Mouse (Mus musculus) heart, embryonic 11.5 days (tissue): ENCODE measurements around the gene Asic5. TPM values are rescaled to one million over a fixed set of nuclear protein-coding genes. Genes with fewer than 3 reads are reported as not detected.

Experiments
- ATAC-seq: fragments of 200-750 bp; cut with Nextera tagmentation; replicated peaks from 2 replicates; pipeline ENCODE4 v1.8.0; 2017; ENCODE audit warnings: moderate library complexity; ENCODE audit not compliant: insufficient number of reproducible peaks, low FRiP score, low TSS enrichment
- H3K27ac ChIP-seq: fragments of 300-500 bp; sonication (generic); 2 replicates; pipeline ENCODE4 v1.5.1; 2014; ENCODE audit warnings: mild to moderate bottlenecking, low read depth, low read length
- H3K27me3 ChIP-seq: fragments of 300-500 bp; sonication (generic); 2 replicates; pipeline ENCODE4 v1.6.1; 2014; ENCODE audit warnings: mild to moderate bottlenecking, low read length, mixed read lengths; ENCODE audit not compliant: control insufficient read depth, insufficient read depth
- H3K36me3 ChIP-seq: fragments of 300-500 bp; sonication (generic); 2 replicates; pipeline ENCODE4 v1.6.1; 2014; ENCODE audit warnings: mild to moderate bottlenecking, low read length, moderate library complexity, mixed read lengths; ENCODE audit not compliant: control insufficient read depth, insufficient read depth
- H3K4me1 ChIP-seq: fragments of 300-500 bp; sonication (generic); 2 replicates; pipeline ENCODE4 v1.6.1; 2014; ENCODE audit warnings: low read length; ENCODE audit not compliant: control insufficient read depth, insufficient read depth
- H3K4me2 ChIP-seq: fragments of 300-500 bp; sonication (generic); 2 replicates; pipeline ENCODE4 v1.6.1; 2014; ENCODE audit warnings: mild to moderate bottlenecking, moderate library complexity
- H3K4me3 ChIP-seq: fragments of 300-500 bp; sonication (generic); 2 replicates; pipeline ENCODE4 v1.5.1; 2014; ENCODE audit warnings: low read depth, low read length
- H3K9ac ChIP-seq: fragments of 300-500 bp; sonication (generic); 2 replicates; pipeline ENCODE4 v1.6.1; 2014; ENCODE audit warnings: mild to moderate bottlenecking, low read depth, low read length, moderate library complexity
- H3K9me3 ChIP-seq: fragments of 300-500 bp; sonication (generic); replicated peaks from 2 replicates; pipeline ENCODE4 v1.6.1; 2016; ENCODE audit warnings: low read length; ENCODE audit not compliant: control insufficient read depth
- WGBS: fragments of 180-500 bp; shearing (Covaris S2); extraction: QIAGEN DNeasy Blood & Tissue Kit; methylation state at CpG from one replicate; pipeline ENCODE4 v1.1.7; 2014; ENCODE audit not compliant: insufficient replicate concordance; 5-methylcytosine and 5-hydroxymethylcytosine counted together
- polyA plus RNA-seq: library from polyadenylated mRNA; unstranded; fragments of >200 nt; fragmentation: Nextera tagmentation; extraction: Ambion mirVana; gene quantifications from 2 replicates; pipeline ENCODE4 v1.2.1, GENCODE M21; 2014

Gene Asic5
- polyA plus RNA-seq, 1 experiment from 2014 or later: not detected

- no peak overlapping the region for H3K4me2 ChIP-seq
- no peak for ATAC-seq
- no peaks in the 10 kb centered on the region for H3K9me3 ChIP-seq
- H3K27me3 ChIP-seq: no peaks in the 10 kb centered on the region
- no peaks in the 10 kb centered on the region; the same call in 1 of the 2 replicates for H3K36me3 ChIP-seq
- no peak overlapping the region for H3K9ac ChIP-seq
- peaks cover 6% of the 10 kb centered on the region; the same call in 1 of the 2 replicates for H3K4me1 ChIP-seq
- 80% methylated on average over 4 of the region's 4 CpGs for WGBS
- no peak overlapping the region for H3K27ac ChIP-seq
- H3K4me3 ChIP-seq: no peak overlapping the region
Observed at GRCm38 (mm10) chr3:82048078-82048477, 66.0 kb downstream of the Asic5 start.

DNA sequence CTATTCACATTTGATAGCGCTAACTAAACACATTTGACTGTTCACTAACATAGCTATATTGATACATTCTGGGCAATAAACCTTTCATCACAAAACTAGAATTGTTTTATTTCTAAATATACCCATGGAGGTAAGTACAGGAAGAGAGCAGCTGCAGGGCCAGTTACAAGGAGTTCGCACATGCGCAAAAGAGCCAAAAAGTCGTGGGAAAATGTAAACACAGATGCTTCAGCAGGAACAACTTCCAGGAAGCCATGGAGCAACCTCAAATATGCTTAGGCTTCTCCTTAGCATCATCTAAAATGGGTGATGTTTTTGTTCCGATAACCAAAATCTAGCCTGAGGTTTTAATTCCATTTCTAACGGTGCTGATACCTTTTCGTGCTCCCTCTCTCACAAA lies 66.6 kb downstream of the Asic5 start:
- WGBS: 57% methylated on average over 7 of the region's 7 CpGs

DNA sequence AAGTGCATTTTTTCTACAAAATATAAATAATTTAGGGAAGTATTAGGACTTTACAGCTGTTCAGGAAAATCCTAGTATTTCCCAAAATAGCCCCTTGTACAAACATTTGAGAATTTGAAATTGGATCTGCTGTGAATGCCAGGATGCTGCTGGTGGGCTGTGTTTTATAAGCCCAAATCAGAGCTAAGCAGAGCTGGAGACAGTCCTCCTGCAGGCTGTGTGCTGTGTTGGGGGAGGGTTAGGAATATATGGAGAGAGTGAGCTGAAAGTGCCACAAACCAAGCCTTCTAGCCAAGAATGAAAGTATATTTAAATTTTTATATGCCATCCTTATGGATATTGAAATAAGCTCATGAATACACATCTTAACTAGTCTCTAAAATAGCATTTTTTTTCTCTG lies 69.4 kb downstream of the Asic5 start:
- H3K9ac ChIP-seq: no peak overlapping the region
- no peak for ATAC-seq
- H3K27ac ChIP-seq: no peak overlapping the region
- no peaks in the 10 kb centered on the region; the same call in 1 of the 2 replicates for H3K36me3 ChIP-seq
- no peaks in the 10 kb centered on the region for H3K27me3 ChIP-seq
- H3K4me3 ChIP-seq: no peak overlapping the region
- no peak overlapping the region for H3K4me2 ChIP-seq
- peaks cover 11% of the 10 kb centered on the region for H3K4me1 ChIP-seq
- H3K9me3 ChIP-seq: no peaks in the 10 kb centered on the region

More for the DNA sequence above, 66.6 kb downstream of the Asic5 start:
- H3K4me3 ChIP-seq: no peak overlapping the region
- H3K4me1 ChIP-seq: peaks cover 6% of the 10 kb centered on the region; the same call in 1 of the 2 replicates
- H3K27ac ChIP-seq: no peak overlapping the region
- no peaks in the 10 kb centered on the region for H3K27me3 ChIP-seq
- no peaks in the 10 kb centered on the region; the same call in 1 of the 2 replicates for H3K36me3 ChIP-seq
- no peak overlapping the region for H3K9ac ChIP-seq
- ATAC-seq: no peak
- no peak overlapping the region for H3K4me2 ChIP-seq
- no peaks in the 10 kb centered on the region for H3K9me3 ChIP-seq

DNA sequence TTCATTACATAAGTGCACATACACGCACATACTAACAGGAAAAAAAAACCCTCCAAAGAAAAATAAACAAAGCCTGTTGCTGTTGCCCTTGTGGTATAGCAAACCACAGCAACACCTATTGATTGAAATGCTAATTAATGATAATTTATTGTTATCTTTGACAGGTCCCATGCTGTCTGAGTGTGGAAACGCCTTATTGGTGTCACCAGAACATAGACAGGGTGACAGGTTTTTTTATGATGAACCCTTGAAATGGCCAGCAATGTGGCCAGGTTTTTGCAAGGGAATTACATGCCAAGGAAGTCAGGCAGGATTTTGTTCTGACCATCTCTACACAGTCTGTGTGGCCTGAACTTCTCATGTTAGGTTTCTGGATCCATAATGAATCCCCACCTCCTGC lies 69.9 kb downstream of the Asic5 start:
- Histone ChIP-seq H3K4me1 (peaks cover 11% of the 10 kb centered on the region), H3K27me3 (no peaks in the 10 kb centered on the region), H3K9me3 (no peaks in the 10 kb centered on the region), H3K9ac (no peak overlapping the region), H3K27ac (no peak overlapping the region), H3K4me2 (no peak overlapping the region), H3K4me3 (no peak overlapping the region), H3K36me3 (no peaks in the 10 kb centered on the region)
- 51% methylated on average over 2 of the region's 2 CpGs for WGBS
- no peak for ATAC-seq

GRCm38 (mm10) chr3:82054283-82054974 lies 72.3 kb downstream of the Asic5 start:
- Histone ChIP-seq H3K9ac (no peak overlapping the region), H3K4me1 (peaks cover 11% of the 10 kb centered on the region), H3K27ac (no peak overlapping the region), H3K4me2 (no peak overlapping the region), H3K27me3 (no peaks in the 10 kb centered on the region), H3K9me3 (no peaks in the 10 kb centered on the region), H3K4me3 (no peak overlapping the region), H3K36me3 (no peaks in the 10 kb centered on the region)
- 21% methylated on average over 5 of the region's 5 CpGs for WGBS
- no peak for ATAC-seq

- WGBS: 21% methylated on average over 5 of the region's 5 CpGs
- no peak overlapping the region for H3K9ac ChIP-seq
- no peak overlapping the region for H3K4me2 ChIP-seq
- no peak overlapping the region for H3K4me3 ChIP-seq
- H3K27ac ChIP-seq: peak overlapping the region; percentile 62
- H3K36me3 ChIP-seq: no peaks in the 10 kb centered on the region
- no peak for ATAC-seq
- H3K4me1 ChIP-seq: peaks cover 14% of the 10 kb centered on the region
- H3K9me3 ChIP-seq: no peaks in the 10 kb centered on the region
- no peaks in the 10 kb centered on the region for H3K27me3 ChIP-seq
Observed at GRCm38 (mm10) chr3:82057201-82057600, 75.1 kb downstream of the Asic5 start.

- Histone ChIP-seq H3K36me3 (no peaks in the 10 kb centered on the region), H3K27me3 (no peaks in the 10 kb centered on the region), H3K4me1 (peaks cover 24% of the 10 kb centered on the region), H3K9ac (no peak overlapping the region), H3K4me2 (no peak overlapping the region), H3K4me3 (no peak overlapping the region), H3K27ac (peak overlapping the region; percentile 36), H3K9me3 (no peaks in the 10 kb centered on the region)
- no peak for ATAC-seq
- 21% methylated on average over 9 of the region's 9 CpGs for whole genome bisulfite sequencing
Observed at GRCm38 (mm10) chr3:82061402-82062180, 79.5 kb downstream of the Asic5 start.

GRCm38 (mm10) chr3:82067830-82068229 lies 85.7 kb downstream of the Asic5 start:
- Histone ChIP-seq H3K27ac (no peak overlapping the region), H3K4me3 (no peak overlapping the region), H3K27me3 (no peaks in the 10 kb centered on the region), H3K9ac (no peak overlapping the region), H3K4me2 (no peak overlapping the region), H3K9me3 (no peaks in the 10 kb centered on the region), H3K36me3 (no peaks in the 10 kb centered on the region), H3K4me1 (peaks cover 26% of the 10 kb centered on the region)
- ATAC-seq: no peak
- 66% methylated on average over 5 of the region's 5 CpGs for WGBS
